Mouse (Mus musculus) embryo, embryonic 11.5 days (tissue): Measurements from ENCODE around the gene Uxs1.

Source experiments
- DNase-seq: peaks from one replicate; pipeline ENCODE4 v3.0.0-alpha.2; 2012; ENCODE audit warnings: low read depth, low spot score

Gene Uxs1

GRCm38 (mm10) chr1:43827763-43828194, at the start of gene Uxs1:
Gene Uxs1, minus strand, starts transcription at chr1:43827800.
- peak; percentile 98 for DNase-seq

DNA sequence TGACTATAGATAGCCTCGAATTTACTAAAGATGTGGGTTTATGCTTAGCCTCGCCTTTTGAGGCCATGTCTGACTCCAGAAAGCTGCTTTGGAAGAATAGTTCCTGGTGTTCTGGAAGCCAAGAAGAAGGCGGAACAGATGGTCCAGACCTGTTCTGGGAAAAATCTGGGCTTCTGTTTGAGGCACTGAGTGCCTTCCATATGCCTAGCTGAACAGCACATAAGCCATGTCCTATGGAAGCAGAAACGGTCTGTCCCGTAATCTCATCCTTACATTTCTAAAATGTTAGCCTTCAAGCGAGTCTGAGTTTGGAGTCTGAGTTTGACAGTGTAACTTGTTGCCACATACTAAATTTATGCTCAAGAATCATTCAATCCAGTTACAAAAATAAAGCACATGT, 49.6 kb upstream of the Uxs1 start:
- DNase-seq: no peak

- no peak for DNase-seq
These were observed 43.5 kb upstream of the Uxs1 start for GRCm38 (mm10) chr1:43871116-43871515.

- no peak for DNase-seq
These were observed 40.9 kb upstream of the Uxs1 start for GRCm38 (mm10) chr1:43868510-43868909.

- DNase-seq: no peak
These were observed 37.2 kb upstream of the Uxs1 start for GRCm38 (mm10) chr1:43864758-43865157.

DNA sequence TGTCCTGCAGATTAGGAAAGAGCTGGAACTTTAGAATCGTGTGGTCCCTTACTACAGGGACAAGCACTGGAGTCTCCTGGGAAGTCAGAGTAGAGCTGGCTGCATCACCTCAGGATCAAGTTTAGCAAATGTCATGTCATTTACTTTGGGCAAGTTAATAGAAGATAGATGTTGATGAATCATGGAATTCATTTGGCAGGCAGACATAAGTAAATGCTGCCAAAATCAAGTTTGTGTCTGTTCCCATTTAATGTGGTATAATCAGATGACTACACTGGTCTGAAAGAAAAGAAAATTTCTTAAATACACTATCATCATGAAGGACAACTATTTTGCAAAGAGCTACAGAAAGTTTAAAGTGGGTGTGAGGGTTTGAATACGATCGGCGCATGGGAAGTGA, 35.0 kb upstream of the Uxs1 start:
- no peak for DNase-seq

DNA sequence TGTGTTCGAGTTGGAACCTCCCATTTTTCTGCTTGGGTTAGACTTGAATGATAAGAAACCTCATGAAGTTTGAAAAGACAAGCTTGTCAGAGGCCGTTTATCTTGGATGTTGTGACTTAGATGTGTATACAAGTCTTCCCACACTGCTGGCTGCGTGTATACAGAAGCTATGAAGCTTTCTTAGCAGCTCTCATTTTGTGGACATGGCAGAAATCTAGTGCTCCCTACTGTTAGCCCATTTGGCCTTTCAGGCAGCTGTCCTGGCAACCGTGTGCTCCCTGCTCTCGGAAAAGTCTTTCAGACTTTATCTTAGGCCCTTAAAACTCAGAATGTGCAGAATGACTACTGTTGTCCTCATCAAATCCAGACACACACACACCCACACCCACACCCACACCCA, 31.4 kb upstream of the Uxs1 start:
- no peak for DNase-seq

GRCm38 (mm10) chr1:43857656-43858055, 30.1 kb upstream of the Uxs1 start:
- DNase-seq: no peak

DNA sequence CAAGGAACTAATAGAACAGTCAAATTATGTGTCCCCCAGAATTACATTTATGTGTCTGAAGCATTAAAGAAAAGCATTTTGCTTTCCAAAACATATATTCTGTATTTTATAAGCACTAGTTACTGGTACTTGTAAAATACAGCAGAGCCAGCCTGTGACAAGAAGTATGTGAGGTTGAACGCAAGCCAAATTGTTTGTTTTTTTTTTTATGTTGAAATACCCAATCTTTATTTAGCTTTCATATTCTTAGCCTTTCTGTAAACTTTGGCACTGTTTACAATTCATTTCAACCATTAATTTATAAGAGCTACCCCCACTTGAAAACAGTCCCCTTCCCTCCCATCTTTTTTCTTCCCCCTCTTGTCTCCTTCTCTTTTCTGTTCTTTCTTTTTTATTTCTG, 28.0 kb upstream of the Uxs1 start:
- no peak for DNase-seq

GRCm38 (mm10) chr1:43843398-43843797, 15.8 kb upstream of the Uxs1 start:
- DNase-seq: no peak

GRCm38 (mm10) chr1:43837236-43837635, 9.6 kb upstream of the Uxs1 start:
- no peak for DNase-seq

- DNase-seq: no peak
These were observed 2.5 kb upstream of the Uxs1 start for GRCm38 (mm10) chr1:43830096-43830495.

DNA sequence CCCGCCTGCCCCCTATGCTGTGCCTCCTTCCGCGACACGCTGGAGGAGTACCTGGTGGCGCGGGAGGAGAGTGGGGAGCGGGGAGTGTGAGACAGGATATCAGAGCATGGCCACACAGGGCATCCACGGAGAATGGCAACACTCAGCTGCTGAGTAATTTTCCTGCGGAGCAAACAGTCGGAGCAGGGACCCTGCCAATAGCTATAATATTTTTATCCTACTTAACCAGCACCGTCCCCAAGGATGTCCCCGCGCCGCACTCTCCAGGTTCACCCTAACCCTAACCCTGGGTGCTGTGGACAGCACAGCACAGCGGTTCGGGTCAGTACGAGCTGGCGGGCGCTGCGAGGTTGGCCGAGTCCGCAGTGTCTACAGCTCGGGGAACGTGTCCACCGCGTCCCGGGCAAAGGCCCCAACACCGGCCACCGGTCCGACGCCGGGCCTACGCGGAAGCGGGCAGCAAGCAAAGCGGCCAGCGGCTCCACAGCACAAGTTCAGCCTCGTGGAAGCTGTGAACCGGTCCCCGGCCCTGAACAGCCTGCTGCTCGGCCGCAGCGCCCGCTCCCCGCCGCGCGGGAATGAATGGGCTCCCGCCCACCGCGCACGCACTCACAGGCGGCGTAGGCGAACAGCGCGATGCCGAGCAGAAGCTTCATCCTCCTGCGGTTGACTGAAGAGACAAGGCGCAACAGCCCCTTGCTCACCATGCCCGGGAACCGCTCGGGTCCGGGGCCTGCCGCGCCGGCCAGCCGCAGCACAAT, 418 bp downstream of the Uxs1 start:
- DNase-seq: peak; percentile 9

DNA sequence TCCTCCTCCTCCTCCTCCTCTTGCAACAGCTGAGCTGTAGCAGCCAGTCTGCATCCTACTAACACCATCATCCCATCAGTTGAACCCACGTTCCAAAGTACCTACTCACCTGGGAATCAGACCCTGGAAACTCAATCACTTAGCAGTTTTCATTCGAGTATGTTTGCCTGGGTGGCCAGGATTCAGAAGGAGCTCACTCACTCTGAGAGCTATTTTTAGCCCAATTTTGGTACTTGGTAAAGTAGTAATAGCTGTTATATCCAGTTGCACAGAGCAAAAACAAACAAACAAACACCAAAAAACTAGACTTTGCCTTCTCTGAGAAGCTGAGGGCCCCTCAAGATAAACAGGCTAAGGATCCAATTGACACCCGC, 985 bp downstream of the Uxs1 start:
- DNase-seq: no peak

DNA sequence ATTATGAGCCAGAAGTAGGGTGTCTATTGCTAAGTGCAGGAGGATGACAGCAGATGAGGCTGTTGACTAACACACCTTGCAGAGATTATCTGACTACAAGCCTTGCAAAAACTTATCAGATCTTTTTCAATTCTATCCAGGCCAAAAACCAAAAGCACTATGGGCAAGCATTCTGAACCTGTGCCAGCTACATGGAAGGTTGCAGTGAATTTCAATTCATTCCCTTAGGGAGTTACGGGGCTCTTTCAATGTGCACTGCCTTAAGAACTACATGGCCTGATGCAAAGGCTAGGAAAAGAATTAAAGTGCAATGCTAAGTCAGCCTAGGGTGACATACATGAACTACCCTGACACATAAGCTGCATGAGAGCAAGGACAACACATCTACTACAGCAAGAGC, 4.2 kb downstream of the Uxs1 start:
- DNase-seq: no peak

DNA sequence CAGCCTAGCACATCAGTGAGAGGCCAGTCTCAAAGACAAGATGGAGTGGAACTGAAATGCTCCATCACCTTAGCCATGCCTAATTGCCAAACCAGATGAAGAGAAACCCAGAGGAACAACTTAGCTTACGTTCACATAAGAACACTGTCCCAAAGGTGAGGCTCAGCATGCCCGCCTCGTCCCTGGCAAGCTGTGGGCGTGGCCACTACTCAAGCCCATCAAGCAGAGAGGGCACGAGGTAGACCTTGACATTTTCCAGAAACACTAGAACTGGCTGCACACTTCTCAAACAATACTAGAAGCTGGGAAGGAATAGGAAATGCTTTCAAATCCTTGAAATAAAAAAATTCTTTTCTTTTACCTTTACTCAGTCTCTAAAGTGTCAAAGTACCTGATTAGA, 5.0 kb downstream of the Uxs1 start:
- no peak for DNase-seq

DNA sequence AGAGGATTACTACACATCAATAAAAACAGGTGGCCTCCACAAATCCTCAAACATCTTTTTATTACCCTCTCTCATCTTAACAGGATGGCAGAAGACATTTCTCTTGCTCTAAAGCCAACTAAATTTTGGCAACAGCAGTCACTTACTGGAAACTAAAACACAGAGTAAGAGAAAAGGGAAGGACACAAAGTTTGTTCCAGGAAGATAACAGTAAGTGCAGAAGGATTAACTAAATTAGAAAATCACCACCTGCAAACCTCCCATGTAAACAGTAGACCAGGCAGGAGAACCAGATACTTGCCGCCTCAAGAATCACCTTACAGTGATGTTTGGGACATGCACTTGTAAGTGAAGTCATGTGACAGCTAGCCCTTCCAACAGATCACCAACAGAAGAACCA, 5.8 kb downstream of the Uxs1 start:
- no peak for DNase-seq

DNA sequence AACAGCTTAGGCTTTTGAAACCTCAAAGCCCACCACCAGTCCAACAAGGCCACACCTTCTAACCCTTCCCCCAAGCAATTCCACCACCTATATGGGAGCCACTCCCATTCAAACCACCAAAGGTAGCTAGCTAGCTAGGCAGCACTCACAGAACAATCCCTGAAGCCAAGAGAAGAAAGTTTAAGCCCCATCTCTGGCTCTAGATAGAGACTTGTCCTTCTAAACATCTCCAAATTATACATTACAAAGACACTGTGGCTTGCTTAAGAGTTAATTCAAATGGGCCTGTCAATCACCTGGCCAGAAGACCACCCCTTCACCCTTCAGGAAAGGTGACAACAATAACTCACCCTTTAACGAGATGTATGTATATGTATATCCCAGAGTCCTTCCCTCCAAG, 7.0 kb downstream of the Uxs1 start:
- DNase-seq: no peak

- no peak for DNase-seq
These were observed 8.5 kb downstream of the Uxs1 start for GRCm38 (mm10) chr1:43819091-43819490.

- DNase-seq: no peak
These were observed 9.2 kb downstream of the Uxs1 start for GRCm38 (mm10) chr1:43818356-43818755.

GRCm38 (mm10) chr1:43811764-43812163, 15.8 kb downstream of the Uxs1 start:
- DNase-seq: no peak

DNA sequence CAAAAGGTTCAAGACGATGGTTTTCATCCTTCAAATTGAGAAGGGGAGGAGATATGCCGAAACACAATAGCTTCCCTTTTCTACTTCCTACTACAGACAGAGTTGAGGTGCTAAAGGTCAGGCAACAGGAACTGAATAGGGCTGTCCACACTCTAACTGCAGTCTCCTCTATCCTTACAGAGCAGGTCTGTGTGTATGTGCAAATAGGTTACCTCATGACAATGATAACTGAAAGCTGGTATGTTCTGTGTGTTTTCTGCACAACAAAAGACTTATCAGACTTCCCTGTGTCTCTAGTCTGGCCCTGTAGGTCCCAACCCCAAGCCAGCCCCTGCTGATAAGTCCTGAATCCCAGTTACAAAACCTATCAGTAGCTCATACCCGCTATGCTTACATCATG, 16.5 kb downstream of the Uxs1 start:
- no peak for DNase-seq

DNA sequence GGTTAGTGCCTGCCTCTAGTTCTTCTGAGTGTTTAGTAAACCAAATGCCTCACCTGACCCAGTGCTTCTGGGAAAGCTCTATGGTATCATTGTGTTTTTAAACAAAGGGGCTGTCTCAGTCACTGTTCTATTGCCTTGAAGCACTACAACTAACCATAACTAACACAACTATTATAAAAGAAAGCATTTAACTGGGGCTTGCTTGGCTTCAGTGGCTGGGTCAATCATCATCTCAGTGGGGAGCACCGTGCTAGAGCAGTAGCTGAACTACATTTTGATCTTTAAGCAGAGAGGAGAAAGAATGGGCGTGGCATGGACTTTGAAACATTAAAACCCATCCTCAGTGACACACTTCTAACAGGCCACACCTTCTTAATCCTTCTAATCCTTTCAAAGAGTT, 18.2 kb downstream of the Uxs1 start:
- DNase-seq: no peak

- DNase-seq: no peak
These were observed 23.6 kb downstream of the Uxs1 start for GRCm38 (mm10) chr1:43803906-43804474.
